Mouse (Mus musculus) adrenal gland, postnatal 4 days (tissue): ENCODE results near the gene Neu1. TPM values are rescaled to one million over a fixed set of nuclear protein-coding genes. Genes with fewer than 3 reads are reported as not detected.
A peak's percentile ranks its signal among the peaks of the same experiment; 100 is the strongest.

ENCODE experiments used
- DNase-seq, 2 experiments: peaks; one replicate each; pipeline ENCODE4 v3.0.0; 2021 to 2022; ENCODE audit warnings: low spot score in 2 of 2, mixed read lengths in 2 of 2
- long read RNA-seq, 2 experiments: library from polyadenylated mRNA; stranded (forward); transcript quantifications; one replicate each; pipeline ENCODE4 v2.0.0; 2021
- total RNA-seq, 2 experiments: library from RNA; stranded (reverse); gene quantifications; 2 replicates each; pipeline ENCODE4 v1.2.3; 2021

The Neu1 gene
- total RNA-seq: 10 to 100 TPM; 22.0 to 25.2 TPM
- long read RNA-seq, experiment 1, transcript Neu1-201 (6 exons, 2,474 nt): major isoform, 22 of 28 reads
- long read RNA-seq, experiment 1, partial matches to known transcripts: 2 of 28 reads
- long read RNA-seq, experiment 1, other reads (novel, unspliced or antisense): 2 of 28 reads
- long read RNA-seq, experiment 2, transcript Neu1-201 (6 exons, 2,474 nt): major isoform, 60 of 86 reads
- long read RNA-seq, experiment 2, transcript Neu1-202 (5 exons, 3,619 nt): minor isoform, 7 of 86 reads
- long read RNA-seq, experiment 2, partial matches to known transcripts: 9 of 86 reads
- long read RNA-seq, experiment 2, other reads (novel, unspliced or antisense): 10 of 86 reads

- peak; percentile 89 to 96 for DNase-seq
Measured at GRCm38 (mm10) chr17:34931061-34931734, at the start of gene Neu1. Neu1 (plus strand) TSS chr17:34931253.

DNA sequence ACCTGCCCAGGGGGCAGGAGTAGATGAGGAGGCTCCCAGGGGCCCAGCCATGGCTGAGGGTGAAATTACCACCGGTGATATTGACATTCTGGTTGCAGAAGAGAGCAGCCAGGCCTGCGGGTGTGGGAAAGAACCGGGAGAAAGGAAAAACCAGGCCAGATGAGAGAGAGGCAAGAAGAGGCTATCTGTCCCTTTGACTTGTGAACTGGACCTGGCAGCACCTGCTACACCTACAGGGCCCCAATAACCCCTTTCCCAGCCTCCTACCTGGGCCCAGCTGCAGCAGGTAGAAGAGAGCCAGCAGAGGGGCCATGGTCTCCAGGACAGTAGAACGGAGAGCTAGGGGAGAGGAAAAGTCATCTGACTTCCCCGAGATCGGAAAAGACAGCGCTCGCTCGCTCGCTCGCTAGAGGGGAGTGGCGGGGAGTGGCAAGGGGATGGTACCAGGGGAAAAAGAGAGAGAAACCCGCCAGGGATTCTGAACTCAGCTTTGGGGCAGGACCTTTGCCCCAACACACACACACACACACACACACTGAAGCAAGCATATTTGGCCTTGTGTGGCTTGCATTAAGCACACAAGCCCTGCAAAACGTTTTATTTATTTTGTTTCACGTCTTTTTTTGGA, 49.3 kb upstream of the Neu1 start, which contains the start of gene Gm20547:
Gene Gm20547 (minus strand): TSS at position 360 of the 628 bp plus-strand sequence.
- no peak for DNase-seq

GRCm38 (mm10) chr17:34883332-34883731, 47.7 kb upstream of the Neu1 start:
- DNase-seq: no peak

GRCm38 (mm10) chr17:34884704-34885103, 46.3 kb upstream of the Neu1 start:
- no peak for DNase-seq

- DNase-seq: no peak
Measured at GRCm38 (mm10) chr17:34885615-34886014, 45.4 kb upstream of the Neu1 start.

DNA sequence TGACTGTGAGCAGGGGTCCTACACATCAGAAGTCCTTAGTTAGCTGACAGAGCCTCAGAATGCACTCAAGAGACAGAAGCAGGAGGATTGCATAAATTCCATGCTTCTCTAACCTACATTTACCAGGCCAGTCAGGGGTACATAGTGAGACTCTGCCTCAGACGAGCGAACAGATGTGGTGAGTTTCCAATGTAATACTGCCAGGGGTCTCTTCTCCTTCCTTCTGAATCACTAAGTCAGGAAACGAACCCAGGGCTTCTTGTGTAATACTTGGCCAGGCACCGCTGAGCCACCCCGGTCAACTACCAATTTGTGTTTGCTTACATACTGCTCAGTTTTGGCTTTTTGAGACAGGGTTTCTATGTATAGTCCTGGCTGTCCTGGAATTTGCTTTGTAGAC, 43.1 kb upstream of the Neu1 start:
- DNase-seq: no peak

DNA sequence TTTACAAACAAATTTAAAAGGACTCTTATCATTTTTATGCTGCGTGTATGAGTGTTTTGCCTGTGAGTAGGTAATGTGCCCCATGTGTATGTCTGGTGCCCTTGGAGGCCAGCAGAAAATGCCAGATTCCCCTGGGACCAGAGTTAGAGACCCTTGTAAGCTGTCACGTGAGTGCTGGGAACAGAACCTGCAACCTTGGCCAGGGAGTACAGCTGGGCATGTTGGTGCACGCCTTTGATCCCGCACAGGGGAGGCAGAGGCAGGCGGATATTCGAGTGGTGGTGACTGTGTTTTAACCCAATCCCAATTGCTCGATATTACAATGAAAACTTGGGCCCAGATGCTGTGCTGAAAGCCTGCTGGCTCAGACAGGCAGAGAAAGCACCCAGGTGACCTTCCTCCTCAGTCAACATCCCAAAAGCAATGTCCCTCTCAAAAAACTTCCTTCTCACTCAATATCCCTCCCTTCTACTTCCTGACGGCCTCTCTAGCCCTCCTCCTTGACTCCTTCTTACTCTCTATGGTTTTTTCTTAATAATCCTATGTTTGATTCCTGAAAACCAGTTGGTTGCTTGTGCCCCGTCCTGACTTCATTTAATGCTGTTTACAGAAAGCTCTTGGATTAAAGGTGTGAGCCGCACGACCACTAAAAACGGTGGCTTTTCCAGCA, 40.8 kb upstream of the Neu1 start:
- no peak for DNase-seq

DNA sequence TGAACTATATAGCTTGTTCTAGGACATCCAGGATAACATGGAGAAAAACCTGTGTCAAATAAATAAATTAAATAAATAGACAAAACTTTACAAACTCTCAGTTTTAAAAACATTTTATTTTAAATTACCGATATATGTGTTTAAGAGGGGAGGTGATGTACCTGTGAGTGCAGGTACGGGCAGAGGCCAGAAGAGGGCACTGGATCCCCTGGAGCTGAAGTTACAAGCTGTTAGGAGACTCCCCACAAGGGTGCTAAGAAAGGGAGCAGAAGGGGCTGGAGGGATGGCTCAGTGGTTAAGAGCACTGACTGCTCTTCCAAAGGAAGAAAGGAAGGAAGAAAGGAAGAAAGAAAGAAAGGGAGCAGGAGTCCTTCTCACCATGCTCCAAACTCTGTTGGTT, 39.7 kb upstream of the Neu1 start:
- DNase-seq: no peak

- DNase-seq: no peak
Measured at GRCm38 (mm10) chr17:34893072-34893824, 37.8 kb upstream of the Neu1 start.

- peak; percentile 89 to 94 for DNase-seq
Measured at GRCm38 (mm10) chr17:34894074-34894597, 36.9 kb upstream of the Neu1 start.

DNA sequence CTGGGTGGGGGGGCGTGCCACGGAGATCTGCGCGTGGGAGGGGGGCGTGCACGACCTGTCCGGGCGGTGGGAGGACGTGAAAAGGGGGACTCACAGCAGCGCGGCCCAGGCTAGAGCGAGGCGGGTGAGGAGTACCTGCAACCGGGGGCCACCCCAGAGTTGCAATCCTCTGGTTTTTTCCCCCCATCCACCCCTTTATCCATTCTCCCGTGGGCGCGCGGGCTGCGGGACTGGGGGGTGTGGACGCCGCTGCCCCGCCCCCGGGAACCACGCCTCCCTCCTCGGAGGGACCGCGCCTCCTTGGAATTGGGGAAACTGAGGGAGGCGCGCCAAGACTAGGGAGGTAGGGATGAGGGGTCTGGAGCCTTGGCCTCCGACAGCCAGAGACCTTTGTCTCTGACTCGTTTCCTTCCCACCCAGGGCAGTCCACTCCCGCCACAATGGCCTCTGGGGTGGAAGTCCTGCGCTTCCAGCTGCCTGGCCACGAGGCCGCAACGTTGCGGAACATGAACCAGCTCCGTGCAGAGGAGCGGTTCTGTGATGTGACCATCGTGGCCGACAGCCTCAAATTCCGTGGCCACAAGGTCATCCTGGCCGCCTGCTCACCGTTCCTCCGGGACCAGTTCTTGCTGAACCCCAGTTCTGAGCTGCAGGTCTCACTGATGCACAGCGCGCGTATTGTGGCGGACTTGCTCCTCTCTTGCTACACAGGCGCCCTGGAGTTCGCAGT, 36.1 kb upstream of the Neu1 start:
- DNase-seq: peak in 1 of 2 experiments; percentile 38

DNA sequence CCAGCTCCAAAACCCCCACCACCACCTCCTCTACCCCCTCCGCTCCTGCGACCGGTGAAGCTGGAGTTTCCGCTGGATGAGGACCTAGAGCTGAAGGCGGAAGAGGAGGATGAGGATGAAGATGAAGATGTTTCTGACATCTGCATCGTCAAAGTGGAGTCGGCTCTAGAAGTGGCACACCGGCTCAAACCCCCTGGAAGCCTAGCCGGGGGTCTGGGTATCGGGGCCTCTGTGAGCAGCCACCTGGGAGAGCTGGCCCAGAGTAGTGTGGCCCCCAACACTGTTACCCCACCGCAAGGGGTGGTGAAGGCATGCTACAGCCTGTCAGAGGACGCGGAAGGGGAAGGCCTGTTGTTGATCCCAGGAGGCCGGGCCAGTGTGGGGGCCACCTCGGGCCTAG, 35.3 kb upstream of the Neu1 start:
- DNase-seq: no peak

DNA sequence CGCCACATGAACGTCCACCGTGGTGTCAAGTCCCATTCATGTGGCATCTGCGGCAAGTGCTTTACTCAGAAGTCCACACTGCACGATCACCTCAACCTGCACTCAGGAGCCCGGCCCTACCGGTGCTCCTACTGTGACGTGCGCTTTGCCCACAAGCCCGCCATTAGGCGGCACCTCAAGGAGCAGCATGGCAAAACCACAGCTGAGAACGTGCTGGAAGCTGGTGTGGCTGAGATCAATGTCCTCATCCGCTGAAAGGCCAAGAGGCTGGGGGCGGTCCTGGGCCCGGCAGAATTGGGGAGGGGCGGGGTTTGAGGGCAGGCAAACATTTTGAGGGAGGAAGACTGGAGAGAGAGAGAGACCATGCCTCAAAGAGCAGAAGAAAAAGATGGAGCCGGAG, 34.7 kb upstream of the Neu1 start:
- no peak for DNase-seq

- no peak for DNase-seq
Measured at GRCm38 (mm10) chr17:34897373-34898159, 33.5 kb upstream of the Neu1 start.

- DNase-seq: peak; percentile 64 to 69
Measured at GRCm38 (mm10) chr17:34898160-34898586, 32.9 kb upstream of the Neu1 start, which contains the start of the genes C2 and Ehmt2. C2 (minus strand) TSS chr17:34898265. Ehmt2 (plus strand) TSS chr17:34898469.

DNA sequence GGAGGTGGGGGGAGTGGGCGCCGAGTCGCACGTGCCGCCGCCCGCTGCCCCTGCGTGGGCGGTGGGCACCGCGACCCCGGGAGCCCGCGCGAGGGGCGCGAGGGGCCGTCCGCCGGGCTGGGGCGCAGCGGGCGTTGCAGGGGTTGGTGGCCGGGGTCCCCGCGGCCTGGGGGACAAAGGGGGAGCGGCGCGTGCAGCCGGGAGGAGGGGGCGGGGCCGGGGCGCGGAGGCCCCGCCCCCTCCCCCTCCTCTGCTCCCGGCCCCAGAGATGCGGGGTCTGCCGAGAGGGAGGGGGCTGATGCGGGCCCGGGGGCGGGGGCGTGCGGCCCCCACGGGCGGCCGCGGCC, 32.4 kb upstream of the Neu1 start:
- no peak for DNase-seq

DNA sequence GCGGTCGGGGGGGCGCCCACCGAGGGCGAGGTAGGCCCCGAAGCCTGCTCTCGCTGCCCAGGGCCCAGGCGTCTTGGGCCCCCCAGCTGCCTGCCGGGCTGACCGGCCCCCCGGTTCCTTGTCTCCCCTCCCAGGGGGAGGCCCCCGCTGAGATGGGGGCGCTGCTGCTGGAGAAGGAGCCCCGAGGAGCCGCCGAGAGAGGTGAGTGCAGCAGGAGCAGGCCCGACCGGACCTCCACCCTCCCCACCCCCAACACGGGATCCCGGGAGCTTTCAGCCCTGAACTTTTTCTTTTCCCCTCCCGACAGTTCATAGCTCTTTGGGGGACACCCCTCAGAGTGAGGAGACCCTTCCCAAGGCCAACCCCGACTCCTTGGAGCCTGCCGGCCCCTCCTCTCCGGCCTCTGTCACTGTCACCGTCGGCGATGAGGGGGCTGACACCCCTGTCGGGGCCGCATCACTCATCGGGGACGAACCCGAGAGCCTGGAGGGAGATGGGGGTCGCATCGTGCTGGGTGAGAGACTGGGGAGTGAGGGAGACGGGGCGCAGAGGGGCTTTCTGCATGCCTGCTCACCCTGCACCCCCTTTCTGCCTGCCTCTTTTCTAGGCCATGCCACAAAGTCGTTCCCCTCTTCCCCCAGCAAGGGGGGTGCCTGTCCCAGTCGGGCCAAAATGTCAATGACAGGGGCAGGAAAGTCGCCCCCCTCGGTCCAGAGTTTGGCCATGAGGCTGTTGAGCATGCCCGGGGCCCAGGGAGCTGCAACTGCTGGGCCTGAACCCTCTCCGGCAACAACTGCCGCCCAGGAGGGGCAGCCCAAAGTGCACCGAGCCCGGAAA, 31.8 kb upstream of the Neu1 start:
- peak in 1 of 2 experiments; percentile 45 for DNase-seq

DNA sequence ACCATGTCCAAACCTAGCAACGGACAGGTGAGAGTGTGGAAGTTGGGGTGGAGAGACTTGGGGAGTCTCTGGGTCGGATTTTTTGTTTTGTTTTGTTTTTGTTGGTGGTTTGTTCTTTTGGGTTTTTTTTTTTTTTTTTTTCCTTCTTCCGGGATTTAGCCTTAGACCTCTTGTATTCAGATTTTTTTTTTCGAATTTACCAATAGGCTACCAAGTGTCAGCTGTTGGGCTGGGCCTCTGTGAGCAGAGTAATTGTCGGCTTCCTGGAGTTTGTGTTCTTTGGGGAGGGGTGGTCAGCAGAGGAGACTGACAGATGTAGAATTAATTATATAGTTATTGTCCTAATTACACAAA, 31.2 kb upstream of the Neu1 start:
- no peak for DNase-seq
